In the genomic region with DNA sequence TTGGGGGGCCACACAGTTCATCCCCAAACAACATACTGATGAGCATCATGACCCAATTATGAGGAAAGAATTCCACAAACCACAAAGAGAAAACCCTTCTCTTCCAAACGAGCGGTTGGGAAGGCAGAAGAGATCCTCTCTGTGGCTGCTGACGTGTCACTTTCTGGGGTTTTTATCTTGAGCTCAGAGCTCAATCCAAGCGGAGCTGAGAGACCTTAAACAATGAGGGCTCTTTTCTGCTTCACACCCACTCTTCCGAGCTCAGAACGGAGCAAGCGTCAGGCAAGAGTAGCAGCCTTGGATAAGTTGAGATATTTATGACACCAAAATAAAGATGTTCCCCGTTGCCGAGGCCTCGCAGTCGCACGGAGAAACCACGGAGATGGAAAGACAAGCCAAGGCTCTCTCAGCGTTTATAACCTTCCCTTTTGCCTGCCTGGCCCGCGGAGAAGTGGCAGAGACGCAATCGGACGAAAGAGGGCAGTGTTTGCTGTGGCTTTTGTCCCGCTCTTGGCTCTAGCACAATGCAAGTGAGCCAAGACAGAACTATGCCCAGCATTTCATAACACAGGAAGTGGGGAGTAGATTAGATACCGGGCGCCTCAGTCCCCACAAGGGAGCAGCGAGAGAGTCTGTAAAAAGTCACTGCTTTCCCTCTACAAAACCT, we compare ENCODE assay signal across 8 mouse cellular contexts.
A peak's percentile ranks its signal among the peaks of the same experiment; 100 is the strongest.
DNase-seq lines count a peak whose midpoint lies in the region; ATAC-seq and TF ChIP-seq lines count a peak whose summit lies in the region.

No protein-coding gene starts in this region.

- peak; percentile 98 for TF ChIP-seq CTCF in Patski (IDR thresholded peaks at IDR 0.05)
- TF ChIP-seq CTCF in gastrocnemius, adult 2 months (IDR thresholded peaks at IDR 0.05), result peak; percentile 88

- peak overlapping the region; percentile 81 for H3K27ac ChIP-seq in gastrocnemius, adult 2 months
- H3K27ac ChIP-seq in hindbrain, embryonic 16.5 days (ENCODE audit: low read depth, low read length), result peak overlapping the region; percentile 55

- in situ Hi-C loops in Patski (cut with MboI; ENCODE audit: low pct_unique_long_range_greater_than_20kb), result loop anchor here (5.0 to 25.0 kb wide), 4 partner anchors 147 to 1257 kb away; no protein-coding TSS in a partner anchor

- peak overlapping the region; percentile 67 for H3K4me2 ChIP-seq in hindbrain, embryonic 16.5 days (ENCODE audit: low read length)

- peak; percentile 81 for DNase-seq in Patski (ENCODE audit: low read depth, low spot score)
- peak; percentile 85 to 87 for DNase-seq in cerebellum, postnatal 25 days
- DNase-seq in gastrocnemius, adult 2 months, result peak; percentile 86
- peak; percentile 67 for DNase-seq in left cerebral cortex, adult 11 months (ENCODE audit: low spot score)
- peak; percentile 93 for DNase-seq in lung, postnatal 36 days
- DNase-seq in retina, postnatal 1 day, result peak; percentile 90
- DNase-seq in thymus, postnatal 4 days, result peak; percentile 83

- H3K9ac ChIP-seq in hindbrain, embryonic 16.5 days (ENCODE audit: low read depth, low read length), result peak overlapping the region; percentile 59

- H3K36me3 ChIP-seq in hindbrain, embryonic 16.5 days (ENCODE audit: control insufficient read depth, insufficient read depth, low read length), result no peaks in the 10 kb centered on the region

- H3K4me3 ChIP-seq in gastrocnemius, adult 2 months, result peak overlapping the region; percentile 51
- H3K4me3 ChIP-seq in hindbrain, embryonic 16.5 days (ENCODE audit: low read length), result peak overlapping the region; percentile 36

- 2% methylated on average over 23 of the region's 23 CpGs for WGBS in hindbrain, embryonic 16.5 days

- peak; percentile 97 for ATAC-seq in Patski
- peak; percentile 95 for ATAC-seq in hindbrain, embryonic 16.5 days

- intact Hi-C loops in gastrocnemius, adult 2 months (cut with DNase I), result loop anchor here (5.0 to 10.0 kb wide), 2 partner anchors 149 to 198 kb away; no protein-coding TSS in a partner anchor

- H3K27me3 ChIP-seq in Patski, result no peaks in the 10 kb centered on the region
- H3K27me3 ChIP-seq in hindbrain, embryonic 16.5 days (replicated peaks; ENCODE audit: control insufficient read depth, insufficient read depth, low read length), result peaks cover 12% of the 10 kb centered on the region

- H3K9me3 ChIP-seq in hindbrain, embryonic 16.5 days (ENCODE audit: control insufficient read depth, low read length), result no peaks in the 10 kb centered on the region

- POLR2A ChIA-PET in Patski (lab: Charles Lee), result interaction anchor here (0.6 to 1.2 kb wide), 3 partner anchors 16 to 212 kb away, joined by 3 to 4 read pairs (median 3); no protein-coding TSS in a partner anchor

- H3K4me1 ChIP-seq in hindbrain, embryonic 16.5 days (ENCODE audit: control insufficient read depth, insufficient read depth, low read depth, low read length), result peaks cover 3% of the 10 kb centered on the region; the same call in 1 of the 2 replicates

- CTCF ChIA-PET in Patski (lab: Charles Lee), result interaction anchor here (0.7 to 3.6 kb wide), 26 partner anchors 9 to 367 kb away, joined by 3 to 22 read pairs (median 5); no protein-coding TSS in a partner anchor

Comparison
In these comparisons a context has a peak if more than half of its experiments do, and no peak if none do; other contexts are left out.
1. Peak in every context shown above with its lines: DNase-seq, ATAC-seq, H3K4me3 ChIP-seq and H3K27ac ChIP-seq.